Mouse (Mus musculus) Patski (cell line): ENCODE data around the gene Bptf. TPM values are rescaled to one million over a fixed set of nuclear protein-coding genes. Genes with fewer than 3 reads are reported as not detected.
"Not testable (repeated sequence)": the region's sequence is repeated elsewhere in the genome, so short reads cannot be mapped to it uniquely, and the experiment has no call there.

ENCODE experiments used
- ATAC-seq: fragments of 100-300 bp; one replicate; pipeline ENCODE4 v1.8.0; 2021
- CTCF ChIA-PET: fragments of 350-600 bp; sonication (Branson Sonifier 250); formaldehyde crosslinking; loops from one replicate; lab custom pipeline; 2022; ENCODE audit warnings: inconsistent platforms; lab: Charles Lee
- POLR2A ChIA-PET: fragments of 350-600 bp; sonication (Branson Sonifier 250); formaldehyde crosslinking; loops from one replicate; lab custom pipeline; 2022; ENCODE audit warnings: antibody characterized with exemption, inconsistent platforms; lab: Charles Lee
- DNase-seq: peaks from one replicate; pipeline ENCODE4 v3.0.0-alpha.2; 2011; ENCODE audit warnings: low read depth, low spot score
- H3K27me3 ChIP-seq: fragments of 371-371 bp; one replicate; pipeline ENCODE4 v1.5.1; 2021
- CTCF ChIP-seq: fragments of 100-300 bp; IDR thresholded peaks from one replicate; pipeline ENCODE4 v1.5.1; 2021
- in situ Hi-C: fragments of 300-500 bp; cut with MboI; formaldehyde crosslinking; loops from 3 replicates; pipeline ENCODE4 v1.11.1; 2018; ENCODE audit warnings: low pct_unique_long_range_greater_than_20kb, mixed read lengths
- polyA plus RNA-seq: library from polyadenylated mRNA; unstranded; gene quantifications from one replicate; pipeline ENCODE4 v1.2.3, GENCODE M21; 2021

Bptf gene
- polyA plus RNA-seq, 1 experiment from 2014 or later: 47.4 TPM

GRCm38 (mm10) chr11:107022050-107022683 lies 109.8 kb downstream of the Bptf start:
- ATAC-seq (no peak), DNase-seq (no peak)
- ChIA-PET CTCF (interaction anchor here (0.8 kb wide), 1 partner anchor 9 kb away, joined by 3 read pairs; no protein-coding TSS in a partner anchor), POLR2A (no interaction called here)
- no peak for TF ChIP-seq CTCF
- no peaks in the 10 kb centered on the region for H3K27me3 ChIP-seq
- in situ Hi-C loops: no loop called here

GRCm38 (mm10) chr11:107019722-107020121 lies 112.2 kb downstream of the Bptf start:
- ATAC-seq, CTCF ChIA-PET, in situ Hi-C loops, DNase-seq, H3K27me3 ChIP-seq: not testable (repeated sequence)
- POLR2A ChIA-PET: interaction anchor here (0.7 kb wide), 1 partner anchor 13 kb away, joined by 3 read pairs; no protein-coding TSS in a partner anchor

DNA sequence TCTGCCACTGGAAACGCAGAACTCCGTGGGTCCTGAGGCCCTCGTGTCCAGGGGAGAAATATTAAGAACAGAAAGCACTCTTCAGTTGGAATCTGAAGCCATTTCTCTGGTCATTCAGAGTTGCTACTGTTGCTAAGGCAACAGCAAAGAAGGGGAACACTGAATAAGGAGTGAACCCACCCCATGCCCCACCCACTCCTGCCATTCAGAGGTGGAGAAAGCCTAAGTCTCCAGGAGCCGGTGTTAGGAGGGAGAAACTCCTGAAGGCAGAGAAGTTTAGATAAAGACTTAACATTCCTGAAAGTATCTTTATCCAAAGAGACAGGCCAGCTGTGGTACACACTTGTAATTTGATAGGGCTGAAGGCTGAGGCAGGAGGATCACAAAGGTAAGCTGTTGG lies 112.6 kb downstream of the Bptf start:
- no peak for ATAC-seq
- DNase-seq: no peak
- H3K27me3 ChIP-seq: no peaks in the 10 kb centered on the region
- POLR2A ChIA-PET: no interaction called here
- no peak for TF ChIP-seq CTCF
- in situ Hi-C loops: no loop called here
- CTCF ChIA-PET: interaction anchor here (2.2 kb wide), 1 partner anchor 12 kb away, joined by 5 read pairs; no protein-coding TSS in a partner anchor

DNA sequence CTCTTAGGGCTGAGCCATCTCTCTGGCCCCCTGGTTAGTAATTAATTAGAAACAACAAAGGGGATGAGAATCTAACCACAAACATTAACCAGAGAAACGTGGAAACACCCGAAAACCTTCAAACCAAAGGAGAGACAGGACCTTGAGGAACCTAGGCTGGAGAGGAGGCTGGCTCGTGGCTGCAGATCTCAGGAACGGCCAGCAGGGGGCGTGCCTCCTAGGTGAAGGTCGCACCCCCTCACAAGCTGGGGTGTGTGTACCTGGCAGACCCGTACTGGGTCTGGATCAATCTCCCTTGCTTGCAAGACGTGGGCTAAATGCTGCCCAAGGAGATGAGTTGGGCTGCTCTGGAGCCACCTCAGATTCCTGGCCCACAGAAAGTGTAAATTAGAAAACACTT lies 113.3 kb downstream of the Bptf start:
- in situ Hi-C loops: no loop called here
- ChIA-PET POLR2A (no interaction called here), CTCF (interaction anchor here (1.3 to 2.2 kb wide), 3 partner anchors 11 to 46 kb away, joined by 3 to 5 read pairs (median 4); no protein-coding TSS in a partner anchor)
- DNase-seq (no peak), ATAC-seq (no peak)
- no peak for TF ChIP-seq CTCF
- no peaks in the 10 kb centered on the region for H3K27me3 ChIP-seq

GRCm38 (mm10) chr11:107017339-107017886 lies 114.5 kb downstream of the Bptf start:
- CTCF ChIA-PET: interaction anchor here (1.1 to 2.2 kb wide), 3 partner anchors 8 to 47 kb away, joined by 3 to 5 read pairs (median 4); partner anchors contain the start of gene 1810010H24Rik
- H3K27me3 ChIP-seq: no peaks in the 10 kb centered on the region
- no peak for ATAC-seq
- TF ChIP-seq CTCF: peak; percentile 35
- no peak for DNase-seq
- POLR2A ChIA-PET: interaction anchor here (0.5 to 0.6 kb wide), 3 partner anchors 47 to 489 kb away, joined by 3 to 5 read pairs (median 3); no protein-coding TSS in a partner anchor
- in situ Hi-C loops: no loop called here

DNA sequence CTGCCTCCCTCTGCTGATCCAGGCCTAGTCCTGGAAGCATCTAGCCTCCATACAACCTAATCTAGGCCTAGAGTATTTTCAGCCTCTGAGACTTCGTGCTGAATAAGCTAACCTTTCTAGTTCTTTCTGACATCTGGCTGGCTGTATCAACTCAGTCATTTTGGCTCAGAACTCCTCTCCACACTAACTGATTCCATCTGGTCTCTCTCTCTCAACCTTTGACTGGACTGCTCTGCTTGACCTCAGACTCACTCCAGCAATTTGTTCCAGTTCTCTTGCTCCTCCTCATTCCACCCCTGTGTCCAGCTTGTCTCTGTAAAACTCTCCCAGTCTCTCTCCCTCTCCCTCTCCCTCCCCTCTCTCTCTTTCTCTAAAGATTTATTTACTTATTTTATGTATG lies 115.0 kb downstream of the Bptf start:
- in situ Hi-C loops: no loop called here
- ATAC-seq (no peak), DNase-seq (no peak)
- TF ChIP-seq CTCF: no peak
- ChIA-PET POLR2A (interaction anchor here (0.6 kb wide), 2 partner anchors 47 to 489 kb away, joined by 3 to 5 read pairs; no protein-coding TSS in a partner anchor), CTCF (interaction anchor here (1.1 to 2.2 kb wide), 2 partner anchors 8 to 10 kb away, joined by 3 to 5 read pairs; partner anchors contain the start of gene 1810010H24Rik)
- H3K27me3 ChIP-seq: no peaks in the 10 kb centered on the region

DNA sequence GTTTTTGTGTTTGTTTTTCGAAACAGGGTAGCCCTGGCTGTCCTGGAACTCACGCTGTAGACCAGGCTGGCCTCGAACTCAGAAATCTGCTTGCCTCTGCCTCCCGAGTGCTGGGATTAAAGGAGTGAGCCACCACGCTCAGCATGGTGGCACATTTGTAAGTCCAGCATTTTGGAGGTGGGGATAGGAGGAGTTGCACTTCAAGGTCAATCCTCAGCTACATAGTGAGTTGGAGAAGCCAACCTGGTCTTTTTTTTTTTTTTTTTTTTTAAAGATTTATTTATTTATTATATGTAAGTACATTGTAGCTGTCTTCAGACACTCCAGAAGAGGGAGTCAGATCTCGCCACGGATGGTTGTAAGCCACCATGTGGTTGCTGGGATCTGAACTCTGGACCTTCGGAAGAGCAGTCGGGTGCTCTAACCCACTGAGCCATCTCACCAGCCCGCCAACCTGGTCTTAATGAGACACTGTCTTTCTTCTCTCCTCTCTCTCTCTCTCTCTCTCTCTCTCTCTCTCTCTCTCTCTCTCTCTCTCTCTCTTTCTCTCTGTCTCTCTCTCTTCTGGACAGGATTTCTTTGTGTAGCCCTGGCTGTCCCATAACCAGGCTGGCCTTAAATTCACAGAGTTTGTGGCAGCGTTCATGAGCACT lies 116.3 kb downstream of the Bptf start:
- DNase-seq, in situ Hi-C loops, H3K27me3 ChIP-seq, ATAC-seq: not testable (repeated sequence)
- POLR2A ChIA-PET: interaction anchor here (0.6 kb wide), 1 partner anchor 19 kb away, joined by 3 read pairs; no protein-coding TSS in a partner anchor
- CTCF ChIA-PET: interaction anchor here (1.9 kb wide), 1 partner anchor 10 kb away, joined by 13 read pairs; the partner anchor contains the start of gene 1810010H24Rik

DNA sequence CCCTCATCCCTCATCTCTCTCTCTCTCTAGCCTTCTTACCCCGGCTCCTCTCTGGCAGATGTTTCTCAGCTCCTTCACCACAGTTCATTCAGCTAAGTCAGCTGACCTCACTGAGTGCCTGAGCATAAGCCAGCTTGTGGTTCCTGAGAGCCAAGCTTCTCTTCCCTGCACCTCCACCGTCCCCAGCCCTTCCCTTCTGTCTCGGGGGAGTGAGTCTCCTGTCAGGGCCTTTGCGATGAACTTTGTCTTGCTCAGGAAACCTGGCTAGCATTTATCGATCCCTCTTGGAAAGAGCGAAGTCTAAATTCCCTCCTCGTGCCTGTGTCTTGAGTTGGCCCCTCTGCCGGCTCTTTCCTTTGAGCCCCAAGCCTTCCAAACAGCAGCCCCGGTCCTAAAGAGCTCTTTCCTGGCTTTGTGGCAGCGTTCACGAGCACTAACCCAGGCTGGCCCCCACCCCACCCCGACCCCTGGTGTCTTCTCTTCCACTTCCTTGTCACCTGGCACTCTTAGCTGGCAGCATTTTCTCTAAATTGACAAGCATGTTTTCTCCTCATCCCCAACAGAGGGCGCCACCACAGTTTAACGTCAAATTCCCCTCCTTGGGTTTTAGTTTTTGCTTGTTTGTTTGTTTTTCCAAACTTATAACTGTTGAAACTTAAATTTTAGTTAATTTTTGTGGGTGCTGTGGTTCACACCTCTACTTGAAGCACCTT lies 117.2 kb downstream of the Bptf start:
- peak; percentile 57 for TF ChIP-seq CTCF
- no peak for ATAC-seq
- CTCF ChIA-PET: interaction anchor here (0.9 to 1.9 kb wide), 2 partner anchors 11 to 16 kb away, joined by 3 to 13 read pairs; partner anchors contain the start of gene 1810010H24Rik
- in situ Hi-C loops: no loop called here
- POLR2A ChIA-PET: interaction anchor here (0.6 kb wide), 2 partner anchors 21 to 93 kb away, joined by 3 read pairs; no protein-coding TSS in a partner anchor
- DNase-seq: no peak
- no peaks in the 10 kb centered on the region for H3K27me3 ChIP-seq

DNA sequence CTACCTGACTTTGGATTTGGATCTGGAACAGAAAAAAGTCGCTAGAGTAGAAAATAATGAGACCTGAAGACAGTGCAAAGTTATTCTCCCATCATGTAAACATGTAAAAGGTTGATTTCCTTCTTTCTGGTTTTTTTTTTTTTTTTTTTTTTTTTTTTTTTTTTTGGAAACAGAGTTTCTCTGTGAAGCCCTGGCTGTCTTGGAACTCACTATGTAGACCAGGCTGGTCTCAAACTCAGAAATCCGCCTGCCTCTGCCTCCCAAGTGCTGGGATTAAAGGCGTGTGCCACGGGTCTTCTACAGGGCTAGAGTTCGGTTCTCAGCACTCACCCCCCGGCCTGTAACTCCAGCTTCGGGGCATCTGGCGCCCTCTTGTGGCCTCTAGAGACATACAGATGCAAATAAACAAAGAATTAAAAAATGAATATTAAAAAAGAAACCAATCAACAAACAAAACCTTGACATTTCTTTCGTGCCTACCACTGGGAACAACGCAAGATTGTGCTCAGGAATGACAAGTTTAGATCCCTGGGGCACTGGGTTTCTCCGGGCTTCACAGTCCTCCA lies 117.8 kb downstream of the Bptf start:
- H3K27me3 ChIP-seq: no peaks in the 10 kb centered on the region
- no peak for ATAC-seq
- in situ Hi-C loops: no loop called here
- no peak for DNase-seq
- POLR2A ChIA-PET: interaction anchor here (0.6 kb wide), 1 partner anchor 20 kb away, joined by 3 read pairs; no protein-coding TSS in a partner anchor
- TF ChIP-seq CTCF: peak; percentile 25
- CTCF ChIA-PET: interaction anchor here (0.9 to 1.9 kb wide), 2 partner anchors 11 to 15 kb away, joined by 3 to 13 read pairs; partner anchors contain the start of gene 1810010H24Rik
